Mouse (Mus musculus) hindbrain, embryonic 11.5 days (tissue): ENCODE data around the gene Coq10b. TPM values are rescaled to one million over a fixed set of nuclear protein-coding genes. Genes with fewer than 3 reads are reported as not detected.

Experiments used
- ATAC-seq: fragments of 200-750 bp; cut with Nextera tagmentation; 2 replicates; pipeline ENCODE4 v1.8.0; 2017; ENCODE audit warnings: mild to moderate bottlenecking, moderate TSS enrichment, moderate library complexity; ENCODE audit not compliant: low FRiP score
- DNase-seq: peaks from one replicate; pipeline ENCODE4 v3.0.0-alpha.2; 2015; ENCODE audit warnings: low spot score
- H3K27ac ChIP-seq: fragments of 300-500 bp; sonication (generic); 2 replicates; pipeline ENCODE4 v1.5.1; 2014; ENCODE audit warnings: mild to moderate bottlenecking, low read depth, low read length
- H3K27me3 ChIP-seq: fragments of 300-500 bp; sonication (generic); 2 replicates; pipeline ENCODE4 v1.6.1; 2014; ENCODE audit warnings: mild to moderate bottlenecking, low read length, moderate library complexity, mixed read lengths; ENCODE audit not compliant: control insufficient read depth, insufficient read depth
- H3K36me3 ChIP-seq: fragments of 300-500 bp; sonication (generic); 2 replicates; pipeline ENCODE4 v1.6.1; 2014; ENCODE audit warnings: mild to moderate bottlenecking, low read length, moderate library complexity, mixed read lengths; ENCODE audit not compliant: control insufficient read depth, insufficient read depth
- H3K4me1 ChIP-seq: fragments of 300-500 bp; sonication (generic); replicated peaks from 2 replicates; pipeline ENCODE4 v1.6.1; 2014; ENCODE audit warnings: low read length, mixed read lengths; ENCODE audit not compliant: control insufficient read depth, insufficient read depth
- H3K4me2 ChIP-seq: fragments of 300-500 bp; sonication (generic); replicated peaks from 2 replicates; pipeline ENCODE4 v1.6.1; 2014; ENCODE audit warnings: mild to moderate bottlenecking, low read depth, low read length
- H3K4me3 ChIP-seq: fragments of 300-500 bp; sonication (generic); 2 replicates; pipeline ENCODE4 v1.5.1; 2014; ENCODE audit warnings: low read depth, low read length
- H3K9ac ChIP-seq: fragments of 300-500 bp; sonication (generic); 2 replicates; pipeline ENCODE4 v1.6.1; 2014; ENCODE audit warnings: low read depth, low read length
- H3K9me3 ChIP-seq: fragments of 300-500 bp; sonication (generic); 2 replicates; pipeline ENCODE4 v1.6.1; 2016; ENCODE audit warnings: low read length; ENCODE audit not compliant: control insufficient read depth
- WGBS: fragments of 180-500 bp; shearing (Covaris S2); extraction: QIAGEN DNeasy Blood & Tissue Kit; methylation state at CpG from one replicate; pipeline ENCODE4 v1.1.7; 2014; 5-methylcytosine and 5-hydroxymethylcytosine counted together
- polyA plus RNA-seq: library from polyadenylated mRNA; unstranded; fragments of >200 nt; fragmentation: Nextera tagmentation; extraction: Ambion mirVana; gene quantifications from 2 replicates; pipeline ENCODE4 v1.2.1, GENCODE M21; 2014

Gene Coq10b
- polyA plus RNA-seq, 1 experiment from 2014 or later, result 41.4 TPM

DNA sequence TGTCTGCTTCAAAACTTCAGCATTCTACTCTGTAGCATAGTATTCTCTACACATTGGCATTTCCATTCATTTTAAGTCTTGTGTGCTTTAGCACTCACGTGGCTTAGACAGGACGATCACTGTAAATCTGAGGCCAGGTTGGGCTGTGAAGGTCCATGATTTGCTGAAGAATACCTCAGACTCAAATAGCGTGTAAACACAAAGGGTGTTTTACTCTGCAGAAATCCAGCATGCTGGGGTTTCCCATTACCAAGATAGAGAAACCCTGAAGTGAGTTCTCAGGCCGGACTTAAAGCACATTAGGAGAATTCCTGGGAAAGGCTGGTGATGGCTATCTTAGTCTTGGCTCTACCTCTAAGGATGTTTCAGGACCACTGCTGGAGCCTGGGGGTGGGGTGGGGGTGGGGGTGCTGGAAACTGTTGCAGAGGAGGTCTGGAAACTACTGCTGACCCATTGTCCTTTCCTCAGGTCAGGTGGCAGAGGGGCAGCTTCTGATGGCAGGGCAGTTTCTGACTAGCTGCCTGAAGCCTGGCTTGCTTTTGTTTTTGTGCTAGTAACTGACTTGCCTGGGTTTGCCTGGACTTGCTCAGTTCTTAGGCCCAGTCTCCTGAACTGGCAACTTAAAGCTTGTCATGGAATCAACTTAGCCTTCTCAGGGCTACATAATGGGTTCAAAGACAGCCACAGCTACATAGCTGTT, 56.6 kb downstream of the Coq10b start:
- Histone ChIP-seq H3K9me3 (no peaks in the 10 kb centered on the region), H3K4me2 (no peak overlapping the region), H3K27ac (no peak overlapping the region), H3K4me1 (no peaks in the 10 kb centered on the region), H3K27me3 (no peaks in the 10 kb centered on the region), H3K4me3 (no peak overlapping the region), H3K36me3 (no peaks in the 10 kb centered on the region), H3K9ac (no peak overlapping the region)
- WGBS, result 90% methylated on average over 4 of the region's 4 CpGs
- DNase-seq, result no peak
- no peak for ATAC-seq

Other genes with a start within 250 kb of the Coq10b start
- gene Ankrd44, start 126.4 kb upstream of the Coq10b start, polyA plus RNA-seq, result 15.1 and 19.4 TPM in 2 replicates
- 366 and 384 TPM in 2 replicates for gene Sf3b1, start 25.3 kb upstream of the Coq10b start, polyA plus RNA-seq
- gene Hspe1, start 35.4 kb downstream of the Coq10b start, polyA plus RNA-seq, result 421 and 434 TPM in 2 replicates
- 354 and 387 TPM in 2 replicates for gene Hspd1, start 35.5 kb downstream of the Coq10b start, polyA plus RNA-seq
- gene Mob4, start 78.5 kb downstream of the Coq10b start, polyA plus RNA-seq, result 176 and 183 TPM in 2 replicates
- gene Rftn2, start 174.0 kb downstream of the Coq10b start, polyA plus RNA-seq, result 9.7 and 10.8 TPM in 2 replicates
- 2.7 TPM in 2 replicates for gene Mars2, start 184.4 kb downstream of the Coq10b start, polyA plus RNA-seq